Mouse (Mus musculus): ENCODE results near the gene Snx9.

Snx9 gene

GRCm38 (mm10) chr17:5841128-5841942, at the start of gene Snx9:
TSS of gene Snx9 (plus strand) at chr17:5841329.
- DNase-seq (ENCODE audit: low read depth), result no peak

GRCm38 (mm10) chr17:5792164-5792791, 48.9 kb upstream of the Snx9 start:
- DNase-seq (ENCODE audit: low read depth), result no peak

- DNase-seq (ENCODE audit: low read depth), result no peak
These were observed 47.5 kb upstream of the Snx9 start for GRCm38 (mm10) chr17:5793593-5793992.

- DNase-seq (ENCODE audit: low read depth), result no peak
These were observed 46.9 kb upstream of the Snx9 start for GRCm38 (mm10) chr17:5794276-5794675.

- no peak for DNase-seq (ENCODE audit: low read depth)
These were observed 45.8 kb upstream of the Snx9 start for GRCm38 (mm10) chr17:5795369-5795768.

- peak; percentile 75 for DNase-seq (ENCODE audit: low read depth)
These were observed 45.3 kb upstream of the Snx9 start for GRCm38 (mm10) chr17:5795878-5796277.

- no peak for DNase-seq (ENCODE audit: low read depth)
These were observed 43.9 kb upstream of the Snx9 start for GRCm38 (mm10) chr17:5797124-5797760.

- peak; percentile 68 for DNase-seq (ENCODE audit: low read depth)
These were observed 42.8 kb upstream of the Snx9 start for GRCm38 (mm10) chr17:5798221-5798801.

- DNase-seq (ENCODE audit: low read depth), result no peak
These were observed 42.2 kb upstream of the Snx9 start for GRCm38 (mm10) chr17:5798900-5799299.

GRCm38 (mm10) chr17:5799396-5800021, 41.6 kb upstream of the Snx9 start:
- no peak for DNase-seq (ENCODE audit: low read depth)

- no peak for DNase-seq (ENCODE audit: low read depth)
These were observed 40.9 kb upstream of the Snx9 start for GRCm38 (mm10) chr17:5800254-5800653.

- no peak for DNase-seq (ENCODE audit: low read depth)
These were observed 40.1 kb upstream of the Snx9 start for GRCm38 (mm10) chr17:5800824-5801560.

- DNase-seq (ENCODE audit: low read depth), result no peak
These were observed 39.1 kb upstream of the Snx9 start for GRCm38 (mm10) chr17:5801761-5802655.

GRCm38 (mm10) chr17:5802656-5802955, 38.5 kb upstream of the Snx9 start:
- DNase-seq (ENCODE audit: low read depth), result no peak

GRCm38 (mm10) chr17:5803229-5804012, 37.7 kb upstream of the Snx9 start:
- no peak for DNase-seq (ENCODE audit: low read depth)

GRCm38 (mm10) chr17:5804370-5805150, 36.6 kb upstream of the Snx9 start:
- DNase-seq (ENCODE audit: low read depth), result no peak

- no peak for DNase-seq (ENCODE audit: low read depth)
These were observed 35.8 kb upstream of the Snx9 start for GRCm38 (mm10) chr17:5805151-5805834.

- no peak for DNase-seq (ENCODE audit: low read depth)
These were observed 35.2 kb upstream of the Snx9 start for GRCm38 (mm10) chr17:5805935-5806334.

Measured in c-Kit-positive CD71-positive TER-119-negative erythroid progenitor cells, embryonic 14.5 days (primary cell).